Mouse (Mus musculus) erythroblast, embryonic 14.5 days (primary cell): ENCODE measurements around the gene Uvrag. TPM values are rescaled to one million over a fixed set of nuclear protein-coding genes. Genes with fewer than 3 reads are reported as not detected.

Experiments used
- H3K27me3 ChIP-seq: 2 replicates; pipeline ENCODE4 v1.6.1; 2012; ENCODE audit warnings: inconsistent platforms; ENCODE audit not compliant: control insufficient read depth
- H3K36me3 ChIP-seq: 2 replicates; pipeline ENCODE4 v1.6.1; 2012; ENCODE audit warnings: mild to moderate bottlenecking, inconsistent platforms; ENCODE audit not compliant: control insufficient read depth
- H3K4me1 ChIP-seq: 2 replicates; pipeline ENCODE4 v1.6.1; 2012; ENCODE audit warnings: inconsistent platforms; ENCODE audit not compliant: control insufficient read depth
- H3K4me3 ChIP-seq: replicated peaks from 2 replicates; pipeline ENCODE3; 2012; ENCODE audit warnings: moderate library complexity, mild to moderate bottlenecking, inconsistent platforms
- H3K9me3 ChIP-seq: 2 replicates; pipeline ENCODE4 v1.6.1; 2012; ENCODE audit warnings: low read length, inconsistent platforms, mixed read lengths; ENCODE audit not compliant: control insufficient read depth
- GATA1 ChIP-seq: IDR thresholded peaks from 2 replicates; pipeline ENCODE4 v1.6.1; 2012; ENCODE audit warnings: low read length, inconsistent platforms, mixed read lengths
- TAL1 ChIP-seq: IDR thresholded peaks from 3 replicates; pipeline ENCODE4 v1.6.1; 2012; ENCODE audit warnings: low read length, inconsistent platforms, mixed read lengths
- polyA plus RNA-seq: library from polyadenylated mRNA; stranded (reverse); fragments of >175 nt; gene quantifications from 2 replicates; pipeline ENCODE4 v1.2.3, GENCODE M21; 2012

The Uvrag gene
- polyA plus RNA-seq, 1 experiment = 0.36 TPM

- Histone ChIP-seq H3K9me3 (no peaks in the 10 kb centered on the region), H3K27me3 (no peaks in the 10 kb centered on the region), H3K36me3 (peaks cover 3% of the 10 kb centered on the region; the same call in 1 of the 2 replicates), H3K4me3 (no peak overlapping the region), H3K4me1 (no peaks in the 10 kb centered on the region)
- no peak for TF ChIP-seq TAL1
- no peak for TF ChIP-seq GATA1
These were observed 79.8 kb downstream of the Uvrag start for GRCm38 (mm10) chr7:99061056-99061680.

DNA sequence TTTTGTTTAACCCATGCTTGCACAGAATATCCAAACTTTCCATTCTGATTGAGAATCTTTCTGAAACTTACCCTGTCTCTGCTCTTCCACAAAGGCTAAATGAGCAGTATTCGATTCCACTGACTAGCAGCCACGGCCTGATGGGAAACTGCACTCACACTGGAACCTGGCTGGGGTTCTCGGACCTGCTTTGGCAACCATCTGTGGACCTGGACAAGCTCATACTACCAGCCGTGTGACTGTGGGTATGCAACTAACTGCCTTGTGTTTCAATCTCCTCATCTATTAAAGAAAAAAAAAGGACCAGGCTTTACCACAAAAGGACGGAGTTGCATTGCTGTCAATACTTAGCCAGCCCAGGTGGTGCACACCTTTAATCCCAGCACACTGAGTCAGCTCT, 80.5 kb downstream of the Uvrag start:
- H3K4me1 ChIP-seq = no peaks in the 10 kb centered on the region
- H3K36me3 ChIP-seq = peaks cover 4% of the 10 kb centered on the region; the same call in 1 of the 2 replicates
- no peaks in the 10 kb centered on the region for H3K27me3 ChIP-seq
- TF ChIP-seq TAL1 = no peak
- TF ChIP-seq GATA1 = no peak
- H3K9me3 ChIP-seq = no peaks in the 10 kb centered on the region
- no peak overlapping the region for H3K4me3 ChIP-seq

GRCm38 (mm10) chr7:99059934-99060333, 81.0 kb downstream of the Uvrag start:
- Histone ChIP-seq H3K4me1 (no peaks in the 10 kb centered on the region), H3K4me3 (no peak overlapping the region), H3K27me3 (no peaks in the 10 kb centered on the region), H3K9me3 (no peaks in the 10 kb centered on the region), H3K36me3 (peaks cover 4% of the 10 kb centered on the region; the same call in 1 of the 2 replicates)
- no peak for TF ChIP-seq TAL1
- no peak for TF ChIP-seq GATA1

DNA sequence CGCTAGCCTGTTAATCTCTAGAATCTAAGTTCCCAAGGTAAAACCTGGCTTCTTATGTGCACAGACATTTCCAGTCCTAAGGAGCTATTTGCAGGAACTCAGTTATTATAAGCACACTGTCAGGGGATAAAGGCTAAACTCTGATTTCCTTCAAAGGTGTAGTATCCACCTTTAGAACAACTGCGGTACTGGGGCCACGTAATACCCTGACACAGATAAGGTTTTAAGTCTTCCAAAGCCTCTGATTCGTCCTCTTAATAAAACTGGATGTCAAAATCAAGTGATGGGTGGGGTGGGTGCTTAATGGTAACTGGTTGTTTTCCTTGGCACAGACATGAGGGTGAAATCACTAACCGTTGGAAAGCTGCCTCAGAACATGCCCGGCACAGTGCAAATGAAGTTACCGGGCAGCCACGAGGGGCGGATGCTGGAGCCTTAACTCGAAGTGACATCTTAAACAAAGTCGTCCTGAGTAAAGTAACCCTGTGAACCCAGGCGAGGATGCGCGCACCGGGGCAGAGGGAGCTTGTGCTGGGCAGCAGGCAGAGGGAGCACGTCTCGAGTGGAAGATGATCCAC, 83.8 kb downstream of the Uvrag start:
- H3K36me3 ChIP-seq = peaks cover 4% of the 10 kb centered on the region; the same call in 1 of the 2 replicates
- no peaks in the 10 kb centered on the region for H3K9me3 ChIP-seq
- H3K27me3 ChIP-seq = no peaks in the 10 kb centered on the region
- TF ChIP-seq TAL1 (no peak), GATA1 (no peak)
- no peaks in the 10 kb centered on the region for H3K4me1 ChIP-seq
- no peak overlapping the region for H3K4me3 ChIP-seq

- H3K4me1 ChIP-seq = no peaks in the 10 kb centered on the region
- H3K36me3 ChIP-seq = peaks cover 4% of the 10 kb centered on the region
- no peaks in the 10 kb centered on the region for H3K27me3 ChIP-seq
- H3K4me3 ChIP-seq = no peak overlapping the region
- H3K9me3 ChIP-seq = no peaks in the 10 kb centered on the region
- no peak for TF ChIP-seq GATA1
- no peak for TF ChIP-seq TAL1
These were observed 87.3 kb downstream of the Uvrag start for GRCm38 (mm10) chr7:99053626-99054025.

DNA sequence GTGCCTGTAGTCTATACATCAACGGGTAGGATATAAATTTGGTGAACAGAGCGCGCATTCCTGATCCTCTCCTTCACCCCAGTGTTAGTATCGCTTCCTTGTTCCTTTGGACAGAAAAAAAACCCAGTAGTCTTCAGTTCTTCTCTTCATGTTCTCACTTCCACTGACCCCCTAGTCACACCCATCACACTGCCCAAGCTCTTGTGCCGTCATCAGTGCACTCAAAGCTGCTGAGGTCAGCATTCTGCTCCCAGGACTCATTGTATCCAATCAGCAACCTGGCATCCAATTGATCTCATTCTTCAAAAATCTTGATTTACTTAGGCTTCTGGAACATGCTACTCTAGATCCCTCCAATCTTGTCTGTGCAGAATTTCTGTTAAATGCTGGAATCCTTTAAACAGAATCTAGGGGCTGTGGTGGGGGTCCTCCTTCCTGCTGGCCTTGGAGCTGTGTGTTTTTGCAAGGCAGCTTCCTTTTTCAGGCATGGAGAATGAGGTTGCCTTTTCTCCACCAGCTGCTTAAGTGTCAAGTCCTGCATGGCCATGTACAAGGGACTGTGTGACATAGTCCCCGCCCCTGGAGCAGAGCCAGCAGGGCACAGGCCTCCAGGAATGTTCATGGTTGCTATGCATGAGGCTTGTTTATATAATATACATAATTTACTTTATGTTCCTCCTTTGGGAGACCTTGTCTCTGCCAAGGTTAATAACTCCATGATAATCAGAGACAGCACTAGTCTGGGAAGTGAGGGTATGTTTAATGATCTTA, 88.3 kb downstream of the Uvrag start:
- TF ChIP-seq TAL1 = no peak
- no peak for TF ChIP-seq GATA1
- Histone ChIP-seq H3K4me1 (no peaks in the 10 kb centered on the region), H3K9me3 (no peaks in the 10 kb centered on the region), H3K4me3 (no peak overlapping the region), H3K27me3 (no peaks in the 10 kb centered on the region), H3K36me3 (peaks cover 4% of the 10 kb centered on the region)

- H3K4me3 ChIP-seq = no peak overlapping the region
- H3K27me3 ChIP-seq = no peaks in the 10 kb centered on the region
- H3K4me1 ChIP-seq = no peaks in the 10 kb centered on the region
- no peaks in the 10 kb centered on the region for H3K9me3 ChIP-seq
- H3K36me3 ChIP-seq = no peaks in the 10 kb centered on the region; the same call in 1 of the 2 replicates
- TF ChIP-seq GATA1 (no peak), TAL1 (no peak)
These were observed 90.1 kb downstream of the Uvrag start for GRCm38 (mm10) chr7:99050882-99051281.

DNA sequence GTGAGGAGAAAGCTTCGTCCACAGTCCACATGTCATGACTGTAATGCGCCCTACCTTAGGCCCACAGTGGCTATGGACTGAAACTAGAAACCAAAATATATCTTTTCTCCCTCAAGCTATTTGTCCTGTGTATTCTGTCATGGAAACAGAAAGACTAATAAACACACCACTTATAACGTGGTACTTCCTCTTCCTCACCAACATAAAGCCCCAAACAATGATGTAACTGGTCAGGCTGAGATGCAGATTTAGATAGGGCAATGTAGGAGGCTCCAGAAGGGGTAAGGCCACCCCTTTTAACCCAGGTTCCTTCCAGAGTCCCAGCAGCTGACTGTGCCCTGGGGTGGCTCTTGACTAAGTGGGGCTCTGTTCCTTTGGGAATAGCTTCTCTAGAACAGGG, 91.0 kb downstream of the Uvrag start:
- H3K9me3 ChIP-seq = no peaks in the 10 kb centered on the region
- no peak for TF ChIP-seq TAL1
- TF ChIP-seq GATA1 = no peak
- no peaks in the 10 kb centered on the region for H3K4me1 ChIP-seq
- no peak overlapping the region for H3K4me3 ChIP-seq
- no peaks in the 10 kb centered on the region for H3K27me3 ChIP-seq
- H3K36me3 ChIP-seq = no peaks in the 10 kb centered on the region; the same call in 1 of the 2 replicates

- Histone ChIP-seq H3K4me1 (no peaks in the 10 kb centered on the region), H3K9me3 (no peaks in the 10 kb centered on the region), H3K36me3 (no peaks in the 10 kb centered on the region; the same call in 1 of the 2 replicates), H3K27me3 (no peaks in the 10 kb centered on the region), H3K4me3 (no peak overlapping the region)
- no peak for TF ChIP-seq TAL1
- TF ChIP-seq GATA1 = no peak
These were observed 94.3 kb downstream of the Uvrag start for GRCm38 (mm10) chr7:99046545-99047206.
